In the genomic region with DNA sequence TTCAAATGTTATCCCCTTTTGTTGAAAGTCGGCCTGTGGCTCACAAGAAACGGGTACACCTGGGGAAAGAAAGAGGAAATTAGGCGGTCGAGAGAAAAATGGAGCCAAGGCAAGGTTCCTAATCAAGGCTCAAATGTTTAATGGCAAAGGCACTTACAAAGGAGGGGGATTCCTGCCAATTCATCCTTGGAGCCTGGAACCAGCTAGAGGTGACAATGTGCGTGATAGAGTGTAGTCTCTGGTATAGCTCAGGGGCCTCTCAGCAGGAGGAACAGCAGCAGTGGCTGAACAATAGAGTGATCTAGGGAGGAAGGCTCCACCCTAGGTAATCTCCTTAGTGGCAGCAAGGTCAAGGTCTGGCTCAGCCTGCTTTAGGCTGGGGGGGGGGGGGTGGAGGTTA, we compare ENCODE assay signal across 5 mouse cellular contexts.
DNase-seq lines count a peak whose midpoint lies in the region; TF ChIP-seq lines count a peak whose summit lies in the region.
"Not testable (repeated sequence)": the region's sequence is repeated elsewhere in the genome, so short reads cannot be mapped to it uniquely, and the experiment has no call there.

No protein-coding gene starts in this region.

- in situ Hi-C loops in ES-E14 (cut with MboI; ENCODE audit: low sequenced_read_pairs in 2 of 2, unreplicated experiment in 2 of 2) = not testable (repeated sequence)

- H3K27me3 ChIP-seq in ES-Bruce4 (ENCODE audit: control insufficient read depth, insufficient read depth, low read length, poor library complexity, severe bottlenecking) = not testable (repeated sequence)

- not testable (repeated sequence) for TF ChIP-seq EP300 in ES-Bruce4 (IDR thresholded peaks at IDR 0.05; ENCODE audit: insufficient read depth, low read depth, low read length)

- not testable (repeated sequence) for H3K9ac ChIP-seq in ES-Bruce4 (ENCODE audit: low read depth, poor library complexity, severe bottlenecking); ES-E14 (ENCODE audit: insufficient read depth, low read depth, low read length, poor library complexity, severe bottlenecking)

- peaks cover 14% of the 10 kb centered on the region for H3K9me3 ChIP-seq in ES-Bruce4 (replicated peaks; ENCODE audit: control insufficient read depth, insufficient read depth, low read length, poor library complexity, severe bottlenecking)
- H3K9me3 ChIP-seq in ES-E14 (ENCODE audit: control insufficient read depth, insufficient read depth, low read depth, low read length) = not testable (repeated sequence)

- not testable (repeated sequence) for TF ChIP-seq POLR2A in ES-Bruce4 (IDR thresholded peaks at IDR 0.05; ENCODE audit: insufficient read depth, low read length)

- H3K27ac ChIP-seq in ES-Bruce4 (ENCODE audit: insufficient read depth, low read length) (peak overlapping the region; percentile 61), ES-E14 (ENCODE audit: insufficient read depth, low read depth, low read length, poor library complexity, severe bottlenecking) (peak overlapping the region; percentile 85)

- not testable (repeated sequence) for H3K4me1 ChIP-seq in ES-Bruce4 (ENCODE audit: control insufficient read depth, insufficient read depth, low read length); ES-E14 (ENCODE audit: control insufficient read depth in 2 of 2, insufficient read depth in 2 of 2, low read length in 2 of 2, poor library complexity in 1 of 2)

- H3K36me3 ChIP-seq in ES-Bruce4 (ENCODE audit: control insufficient read depth, insufficient read depth, low read length, poor library complexity, severe bottlenecking); ES-E14 (ENCODE audit: control insufficient read depth, insufficient read depth, low read length, poor library complexity, severe bottlenecking): not testable (repeated sequence)

- DNase-seq in ES-CJ7 (ENCODE audit: low read depth, low spot score) (peak; percentile 87), ES-E14 (ENCODE audit: low read depth, low spot score) (peak; percentile 54), R1 (ENCODE audit: low read depth, low spot score) (peak; percentile 97), ZHBTc4 (ENCODE audit: low read depth, low spot score) (peak; percentile 92)

- TF ChIP-seq CTCF in ES-Bruce4 (IDR thresholded peaks at IDR 0.05; ENCODE audit: low read depth, low read length) = not testable (repeated sequence)

- H3K4me3 ChIP-seq in ES-Bruce4 (ENCODE audit: low read depth, low read length) = not testable (repeated sequence)
- H3K4me3 ChIP-seq in ES-E14 (ENCODE audit: insufficient read depth in 1 of 2, low read depth in 1 of 2, low read length in 2 of 2, poor library complexity in 1 of 2, severe bottlenecking in 1 of 2) = peak overlapping the region in 1 of 2 experiments; percentile 1; a peak in 1 of 4 replicates

TF ChIP-seq in ES-E14, 5 proteins besides CTCF, POLR2A, EP300 and RAD21:
- TF ChIP-seq MAFK (IDR thresholded peaks at IDR 0.05; ENCODE audit: insufficient read depth, low read depth, low read length) = 0 out of 2 replicates have a peak, but pooled peaks have one; percentile 44
